Mouse (Mus musculus): ENCODE measurements around the gene Dnaaf1. TPM values are rescaled to one million over a fixed set of nuclear protein-coding genes. Genes with fewer than 3 reads are reported as not detected.

Gene Dnaaf1
- total RNA-seq, 2 experiments from 2014 or later = 0.27 to 0.35 TPM

- intact Hi-C loops (cut with DNase I) = no loop called here
- no peak for TF ChIP-seq CTCF (IDR thresholded peaks at IDR 0.05)
- H3K27ac ChIP-seq = no peak overlapping the region
- peak overlapping the region; percentile 86 for H3K4me3 ChIP-seq
- no peak for DNase-seq (ENCODE audit: extremely low spot score in 1 of 2, low spot score in 2 of 2)
Measured at GRCm38 (mm10) chr8:119557132-119557531, 17.9 kb upstream of the Dnaaf1 start.

- intact Hi-C loops (cut with DNase I) = loop anchor here (1.0 kb wide), 1 partner anchor 47 kb away; the partner anchor contains the start of gene Taf1c
Measured at GRCm38 (mm10) chr8:119557821-119558602, 17.0 kb upstream of the Dnaaf1 start.

GRCm38 (mm10) chr8:119558603-119559401 is 16.2 kb upstream of the Dnaaf1 start, which contains the start of gene Mbtps1:
Mbtps1 (minus strand) TSS chr8:119558735.
- intact Hi-C loops (cut with DNase I) = loop anchor here (1.0 kb wide), 2 partner anchors 15 to 46 kb away; partner anchors contain the start of gene Taf1c
- peak; percentile 97 to 98 for DNase-seq (ENCODE audit: extremely low spot score in 1 of 2, low spot score in 2 of 2)
- Histone ChIP-seq H3K27ac (peak within 1 kb of the TSS; percentile 96), H3K4me3 (peak within 1 kb of the TSS; percentile 86)
- no peak; the same call in 1 of the 2 replicates for TF ChIP-seq CTCF (IDR thresholded peaks at IDR 0.05)

More at GRCm38 (mm10) chr8:119557821-119558602, 17.0 kb upstream of the Dnaaf1 start:
- DNase-seq (ENCODE audit: extremely low spot score in 1 of 2, low spot score in 2 of 2) = no peak
- no peak for TF ChIP-seq CTCF (IDR thresholded peaks at IDR 0.05)
- Histone ChIP-seq H3K27ac (peak overlapping the region; percentile 96), H3K4me3 (peak overlapping the region; percentile 86)

- no peak for DNase-seq (ENCODE audit: extremely low spot score in 1 of 2, low spot score in 2 of 2)
- no peak for TF ChIP-seq CTCF (IDR thresholded peaks at IDR 0.05)
- intact Hi-C loops (cut with DNase I) = loop anchor here (1.0 kb wide), 1 partner anchor 15 kb away; no protein-coding TSS in a partner anchor
- H3K27ac ChIP-seq = peak overlapping the region; percentile 83
- peak overlapping the region; percentile 86 for H3K4me3 ChIP-seq
Measured at GRCm38 (mm10) chr8:119559402-119559720, 15.7 kb upstream of the Dnaaf1 start.

- H3K4me3 ChIP-seq = no peak overlapping the region
- no peak for DNase-seq (ENCODE audit: extremely low spot score in 1 of 2, low spot score in 2 of 2)
- no peak overlapping the region for H3K27ac ChIP-seq
- no peak for TF ChIP-seq CTCF (IDR thresholded peaks at IDR 0.05)
- intact Hi-C loops (cut with DNase I) = no loop called here
Measured at GRCm38 (mm10) chr8:119563849-119564251, 11.2 kb upstream of the Dnaaf1 start.

GRCm38 (mm10) chr8:119566367-119566766 is 8.7 kb upstream of the Dnaaf1 start:
- intact Hi-C loops (cut with DNase I) = no loop called here
- H3K4me3 ChIP-seq = no peak overlapping the region
- no peak for DNase-seq (ENCODE audit: extremely low spot score in 1 of 2, low spot score in 2 of 2)
- TF ChIP-seq CTCF (IDR thresholded peaks at IDR 0.05) = no peak
- H3K27ac ChIP-seq = no peak overlapping the region

- intact Hi-C loops (cut with DNase I) = no loop called here
- no peak overlapping the region for H3K27ac ChIP-seq
- no peak overlapping the region for H3K4me3 ChIP-seq
- TF ChIP-seq CTCF (IDR thresholded peaks at IDR 0.05) = no peak
- DNase-seq (ENCODE audit: extremely low spot score in 1 of 2, low spot score in 2 of 2) = no peak
Measured at GRCm38 (mm10) chr8:119568251-119568650, 6.8 kb upstream of the Dnaaf1 start.

GRCm38 (mm10) chr8:119568951-119569350 is 6.1 kb upstream of the Dnaaf1 start:
- Histone ChIP-seq H3K27ac (no peak overlapping the region), H3K4me3 (no peak overlapping the region)
- intact Hi-C loops (cut with DNase I) = no loop called here
- no peak for TF ChIP-seq CTCF (IDR thresholded peaks at IDR 0.05)
- no peak for DNase-seq (ENCODE audit: extremely low spot score in 1 of 2, low spot score in 2 of 2)

- no peak overlapping the region for H3K4me3 ChIP-seq
- H3K27ac ChIP-seq = no peak overlapping the region
- DNase-seq (ENCODE audit: extremely low spot score in 1 of 2, low spot score in 2 of 2) = no peak
- no peak for TF ChIP-seq CTCF (IDR thresholded peaks at IDR 0.05)
- intact Hi-C loops (cut with DNase I) = no loop called here
Measured at GRCm38 (mm10) chr8:119569881-119570280, 5.2 kb upstream of the Dnaaf1 start.

GRCm38 (mm10) chr8:119571135-119571534 is 3.9 kb upstream of the Dnaaf1 start:
- H3K27ac ChIP-seq = no peak overlapping the region
- TF ChIP-seq CTCF (IDR thresholded peaks at IDR 0.05) = no peak
- DNase-seq (ENCODE audit: extremely low spot score in 1 of 2, low spot score in 2 of 2) = no peak
- intact Hi-C loops (cut with DNase I) = no loop called here
- H3K4me3 ChIP-seq = no peak overlapping the region

- Histone ChIP-seq H3K4me3 (no peak overlapping the region), H3K27ac (no peak overlapping the region)
- DNase-seq (ENCODE audit: extremely low spot score in 1 of 2, low spot score in 2 of 2) = no peak
- intact Hi-C loops (cut with DNase I) = no loop called here
- no peak for TF ChIP-seq CTCF (IDR thresholded peaks at IDR 0.05)
Measured at GRCm38 (mm10) chr8:119572411-119572810, 2.6 kb upstream of the Dnaaf1 start.

- intact Hi-C loops (cut with DNase I) = loop anchor here (1.0 kb wide), 1 partner anchor 29 kb away; no protein-coding TSS in a partner anchor
- no peak for DNase-seq (ENCODE audit: extremely low spot score in 1 of 2, low spot score in 2 of 2)
- Histone ChIP-seq H3K4me3 (peak overlapping the region; percentile 93), H3K27ac (peak overlapping the region; percentile 50)
- TF ChIP-seq CTCF (IDR thresholded peaks at IDR 0.05) = no peak
Measured at GRCm38 (mm10) chr8:119575366-119575726, 311 bp downstream of the Dnaaf1 start.
